Mouse (Mus musculus) bone marrow macrophage, adult 2 months (primary cell): Measurements from ENCODE around the gene Col1a1. TPM values are rescaled to one million over a fixed set of nuclear protein-coding genes. Genes with fewer than 3 reads are reported as not detected.
"Not testable (repeated sequence)": the region's sequence is repeated elsewhere in the genome, so short reads cannot be mapped to it uniquely, and the experiment has no call there.

ENCODE experiments used
- H3K27ac ChIP-seq: 2 replicates; pipeline ENCODE4 v1.5.1; 2012; ENCODE audit warnings: low read depth, low read length; ENCODE audit not compliant: insufficient read depth
- H3K4me1 ChIP-seq: 2 replicates; pipeline ENCODE4 v1.6.1; 2012; ENCODE audit warnings: low read length; ENCODE audit not compliant: control insufficient read depth, insufficient read depth
- H3K4me3 ChIP-seq: 2 replicates; pipeline ENCODE4 v1.5.1; 2012; ENCODE audit warnings: mild to moderate bottlenecking, low read length, moderate library complexity; ENCODE audit not compliant: insufficient read depth
- CTCF ChIP-seq: IDR thresholded peaks from 2 replicates; pipeline ENCODE4 v1.5.1; 2012; ENCODE audit warnings: low read depth, mild to moderate bottlenecking, low read length, moderate library complexity
- POLR2A ChIP-seq: IDR thresholded peaks from 2 replicates; pipeline ENCODE4 v1.6.1; 2012; ENCODE audit warnings: mild to moderate bottlenecking, low read depth, low read length, borderline replicate concordance
- polyA plus RNA-seq: library from polyadenylated mRNA; stranded (reverse); fragments of >200 nt; gene quantifications from 2 replicates; pipeline ENCODE4 v1.2.4, GENCODE M21; 2012; ENCODE audit not compliant: missing spikeins, insufficient read depth, insufficient read length

Gene Col1a1
- polyA plus RNA-seq, 1 experiment, result 18.5 TPM

- TF ChIP-seq POLR2A, result no peak
- no peaks in the 10 kb centered on the region for H3K4me1 ChIP-seq
- no peak overlapping the region for H3K4me3 ChIP-seq
- H3K27ac ChIP-seq, result no peak overlapping the region
Observed at GRCm38 (mm10) chr11:94945236-94945635, 9.2 kb downstream of the Col1a1 start.

- H3K4me1 ChIP-seq, result no peaks in the 10 kb centered on the region
Observed at GRCm38 (mm10) chr11:94952169-94952568, 16.1 kb downstream of the Col1a1 start.

GRCm38 (mm10) chr11:94955103-94955502 is 19.1 kb downstream of the Col1a1 start:
- Histone ChIP-seq H3K4me3 (no peak overlapping the region), H3K27ac (no peak overlapping the region), H3K4me1 (no peaks in the 10 kb centered on the region)
- TF ChIP-seq CTCF, result no peak
- no peak for TF ChIP-seq POLR2A

More at GRCm38 (mm10) chr11:94952169-94952568, 16.1 kb downstream of the Col1a1 start:
- no peak for TF ChIP-seq POLR2A
- TF ChIP-seq CTCF, result no peak
- no peak overlapping the region for H3K4me3 ChIP-seq
- H3K27ac ChIP-seq, result no peak overlapping the region

- H3K4me3 ChIP-seq, result no peak overlapping the region
- TF ChIP-seq POLR2A (no peak), CTCF (no peak)
- H3K27ac ChIP-seq, result no peak overlapping the region
- no peaks in the 10 kb centered on the region for H3K4me1 ChIP-seq
Observed at GRCm38 (mm10) chr11:94957693-94958064, 21.7 kb downstream of the Col1a1 start.

- no peak for TF ChIP-seq CTCF
- no peak for TF ChIP-seq POLR2A
- H3K4me1 ChIP-seq, result no peaks in the 10 kb centered on the region
- H3K27ac ChIP-seq, result no peak overlapping the region
- H3K4me3 ChIP-seq, result no peak overlapping the region
Observed at GRCm38 (mm10) chr11:94958065-94958858, 22.2 kb downstream of the Col1a1 start.

GRCm38 (mm10) chr11:94962534-94963101 is 26.6 kb downstream of the Col1a1 start:
- TF ChIP-seq POLR2A (no peak), CTCF (no peak)
- Histone ChIP-seq H3K27ac (no peak overlapping the region), H3K4me1 (no peaks in the 10 kb centered on the region), H3K4me3 (no peak overlapping the region)

- Histone ChIP-seq H3K27ac (no peak within 1 kb of the TSS), H3K4me1 (no peaks in the 10 kb centered on the region), H3K4me3 (no peak within 1 kb of the TSS)
- no peak for TF ChIP-seq POLR2A
- no peak for TF ChIP-seq CTCF
Observed at GRCm38 (mm10) chr11:94967419-94967818, 31.4 kb downstream of the Col1a1 start, which contains the start of gene Hils1. Gene Hils1 (plus strand): TSS chr11:94967593.

GRCm38 (mm10) chr11:94968187-94968586 is 32.2 kb downstream of the Col1a1 start:
- H3K27ac ChIP-seq, result no peak overlapping the region
- H3K4me3 ChIP-seq, result no peak overlapping the region
- TF ChIP-seq CTCF, result no peak
- TF ChIP-seq POLR2A, result no peak
- H3K4me1 ChIP-seq, result no peaks in the 10 kb centered on the region

- not testable (repeated sequence) for H3K4me1 ChIP-seq, H3K4me3 ChIP-seq, H3K27ac ChIP-seq
Observed at GRCm38 (mm10) chr11:94969709-94970108, 33.7 kb downstream of the Col1a1 start.

- H3K4me3 ChIP-seq, result no peak overlapping the region
- no peak overlapping the region for H3K27ac ChIP-seq
- TF ChIP-seq POLR2A (no peak), CTCF (no peak; the same call in 1 of the 2 replicates)
- H3K4me1 ChIP-seq, result no peaks in the 10 kb centered on the region
Observed at GRCm38 (mm10) chr11:94970210-94970943, 34.4 kb downstream of the Col1a1 start.
